ENCODE assay signal across 11 mouse cellular contexts in the genomic region with DNA sequence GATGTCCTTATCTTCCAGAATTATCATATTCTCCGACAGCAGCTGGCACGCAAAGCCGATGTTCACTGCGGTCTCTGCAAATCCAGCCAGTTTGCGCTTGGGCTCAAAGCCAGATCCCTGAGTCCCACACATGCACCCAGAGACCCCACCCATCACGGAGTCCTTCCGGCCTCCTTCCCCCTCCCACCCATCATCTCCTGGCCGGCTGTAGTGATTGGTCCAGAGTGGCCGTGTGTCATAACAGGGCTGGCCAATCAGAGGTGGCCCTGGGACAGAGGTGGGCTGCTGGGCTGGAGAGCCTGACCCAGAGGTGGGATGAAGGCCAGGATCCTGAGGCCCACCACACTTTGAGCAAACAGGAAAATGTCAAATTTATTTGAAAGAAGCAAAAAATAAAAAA. TPM values are rescaled to one million over a fixed set of nuclear protein-coding genes. Genes with fewer than 3 reads are reported as not detected.
DNase-seq lines count a peak whose midpoint lies in the region; ATAC-seq and TF ChIP-seq lines count a peak whose summit lies in the region.
"Had no signal": no experiment of that assay in that cellular context is flagged by ENCODE, and none has a peak within 500 bp of the region (broad histone marks: within the 10 kb centered on the region; RNA-seq: fewer than 3 reads in every experiment).

No protein-coding gene starts in this region.

- 27% methylated on average over 9 of the region's 9 CpGs for WGBS in kidney, postnatal 0 days
- WGBS in kidney, adult 2 months, result 41% methylated on average over 9 of the region's 9 CpGs
- 24% methylated on average over 9 of the region's 9 CpGs for WGBS in hindbrain, postnatal 0 days
- 32% methylated on average over 9 of the region's 9 CpGs for WGBS in neural tube, embryonic 13.5 days

- no peak overlapping the region for H3K27ac ChIP-seq in kidney, postnatal 0 days
- H3K27ac ChIP-seq in kidney, adult 2 months (ENCODE audit: insufficient read depth, low read depth, low read length), result no peak overlapping the region
- H3K27ac ChIP-seq in hindbrain, postnatal 0 days, result no peak overlapping the region
- no peak overlapping the region for H3K27ac ChIP-seq in neural tube, embryonic 13.5 days (replicated peaks)

- no peak overlapping the region for H3K4me2 ChIP-seq in kidney, postnatal 0 days (ENCODE audit: low read length)
- peak overlapping the region; percentile 33; the same call in 1 of the 2 replicates for H3K4me2 ChIP-seq in hindbrain, postnatal 0 days (ENCODE audit: low read depth, low read length)
- H3K4me2 ChIP-seq in neural tube, embryonic 13.5 days, result peak overlapping the region; percentile 43

- H3K36me3 ChIP-seq in kidney, postnatal 0 days (ENCODE audit: insufficient read depth, low read length), result no peaks in the 10 kb centered on the region
- no peaks in the 10 kb centered on the region for H3K36me3 ChIP-seq in kidney, adult 2 months (ENCODE audit: control insufficient read depth, insufficient read depth, low read length)
- H3K36me3 ChIP-seq in hindbrain, postnatal 0 days (ENCODE audit: insufficient read depth, low read length), result no peaks in the 10 kb centered on the region
- H3K36me3 ChIP-seq in neural tube, embryonic 13.5 days, result no peaks in the 10 kb centered on the region
- H3K36me3 ChIP-seq: G1E had no signal

- TF ChIP-seq CTCF in kidney, postnatal 0 days (IDR thresholded peaks at IDR 0.05; ENCODE audit: low read depth), result no peak
- TF ChIP-seq CTCF in kidney, adult 2 months (conservative IDR thresholded peaks at IDR 0.05; ENCODE audit: insufficient read depth, insufficient read length, low read depth, low read length), result no peak
- TF ChIP-seq CTCF in hindbrain, postnatal 0 days (IDR thresholded peaks at IDR 0.05; ENCODE audit: low read depth), result no peak

- no peaks in the 10 kb centered on the region for H3K9me3 ChIP-seq in kidney, postnatal 0 days (replicated peaks; ENCODE audit: low read length)
- H3K9me3 ChIP-seq in hindbrain, postnatal 0 days (ENCODE audit: low read length), result no peaks in the 10 kb centered on the region
- H3K9me3 ChIP-seq in neural tube, embryonic 13.5 days, result no peaks in the 10 kb centered on the region

- DNase-seq in kidney, postnatal 0 days (ENCODE audit: low spot score), result peak; percentile 37
- no peak for DNase-seq in kidney, adult 2 months
- peak; percentile 59 for DNase-seq in embryo, embryonic 9.5 days (ENCODE audit: extremely low spot score)
- DNase-seq in hindbrain, postnatal 0 days (ENCODE audit: low spot score), result peak; percentile 66
- DNase-seq in frontal cortex, postnatal 10 days (ENCODE audit: low spot score in 2 of 2), result no peak
- no peak for DNase-seq in left cerebral cortex, adult 18-20 months (ENCODE audit: low spot score in 2 of 2)
- no peak for DNase-seq in spleen, postnatal 4 days (ENCODE audit: low spot score in 2 of 2)
- DNase-seq: thymus, adult 18-20 months had no signal

- no peak overlapping the region for H3K4me3 ChIP-seq in kidney, postnatal 0 days (replicated peaks; ENCODE audit: low read depth, low read length)
- H3K4me3 ChIP-seq in kidney, adult 2 months (ENCODE audit: insufficient read depth, low read depth, low read length), result no peak overlapping the region
- no peak overlapping the region for H3K4me3 ChIP-seq in hindbrain, postnatal 0 days (ENCODE audit: low read length)
- peak overlapping the region; percentile 23 for H3K4me3 ChIP-seq in neural tube, embryonic 13.5 days

- no peaks in the 10 kb centered on the region for H3K27me3 ChIP-seq in kidney, postnatal 0 days (ENCODE audit: insufficient read depth, low read length)
- H3K27me3 ChIP-seq in kidney, adult 2 months (replicated peaks; ENCODE audit: control insufficient read depth, insufficient read depth, low read length), result no peaks in the 10 kb centered on the region
- no peaks in the 10 kb centered on the region for H3K27me3 ChIP-seq in hindbrain, postnatal 0 days (ENCODE audit: insufficient read depth, low read length)
- no peaks in the 10 kb centered on the region for H3K27me3 ChIP-seq in neural tube, embryonic 13.5 days

- TF ChIP-seq POLR2A in kidney, adult 2 months (IDR thresholded peaks at IDR 0.05; ENCODE audit: low read depth, low read length), result no peak

- no peaks in the 10 kb centered on the region for H3K4me1 ChIP-seq in kidney, postnatal 0 days (replicated peaks; ENCODE audit: insufficient read depth, low read length)
- no peaks in the 10 kb centered on the region for H3K4me1 ChIP-seq in kidney, adult 2 months (ENCODE audit: control insufficient read depth, insufficient read depth, low read length)
- 0 out of 2 replicates have a peak, but pooled peaks cover 5% of the 10 kb centered on the region for H3K4me1 ChIP-seq in hindbrain, postnatal 0 days (ENCODE audit: insufficient read depth, low read length)
- H3K4me1 ChIP-seq in neural tube, embryonic 13.5 days (replicated peaks), result no peaks in the 10 kb centered on the region; the same call in 1 of the 2 replicates

- H3K9ac ChIP-seq in kidney, postnatal 0 days (ENCODE audit: low read depth, low read length), result no peak overlapping the region
- H3K9ac ChIP-seq in hindbrain, postnatal 0 days (replicated peaks; ENCODE audit: low read length), result no peak overlapping the region
- H3K9ac ChIP-seq in neural tube, embryonic 13.5 days, result no peak overlapping the region

- ATAC-seq in kidney, postnatal 0 days (replicated peaks; ENCODE audit: low FRiP score, low read depth), result 0 out of 2 replicates have a peak, but pooled peaks have one; percentile 29
- ATAC-seq in hindbrain, postnatal 0 days, result peak; percentile 74
- peak; percentile 89 for ATAC-seq in neural tube, embryonic 13.5 days (ENCODE audit: low read depth)

RNA-seq across cellular contexts. Expression of a gene that starts 12.8 kb away (rescaled TPM):
- polyA plus RNA-seq in kidney, postnatal 0 days (2015; fragmentation: Nextera tagmentation; extraction: Ambion mirVana), result 0.09 and 0.16 TPM in 2 replicates
- 0.17 and 0.46 TPM in 2 replicates for polyA plus RNA-seq in kidney, adult 2 months (2012; rRNA removed)
- total RNA-seq in hindbrain, postnatal 0 days (2014; rRNA removed), result 0.61 and 1.1 TPM in 2 replicates
- 0.96 and 1.2 TPM in 2 replicates for polyA plus RNA-seq in hindbrain, postnatal 0 days (2015; fragmentation: Nextera tagmentation; extraction: Ambion mirVana)
- 1.2 and 1.4 TPM in 2 replicates for polyA plus RNA-seq in neural tube, embryonic 13.5 days (2015; fragmentation: Nextera tagmentation; extraction: Ambion mirVana)
- total RNA-seq in left cerebral cortex, adult 18-20 months (2021), result under 1 TPM; 0.12 to 0.21 TPM

RNA-seq across cellular contexts. Expression of a gene that starts 31.5 kb away (rescaled TPM):
- not detected in 2 replicates for polyA plus RNA-seq in kidney, postnatal 0 days (2015; fragmentation: Nextera tagmentation; extraction: Ambion mirVana)
- 0.03 TPM in 1 of 2 replicates, not detected in the other for polyA plus RNA-seq in kidney, adult 2 months (2012; rRNA removed)
- total RNA-seq in hindbrain, postnatal 0 days (2014; rRNA removed), result 2.5 and 5.0 TPM in 2 replicates
- 0.57 and 0.74 TPM in 2 replicates for polyA plus RNA-seq in hindbrain, postnatal 0 days (2015; fragmentation: Nextera tagmentation; extraction: Ambion mirVana)
- 0.92 and 1.2 TPM in 2 replicates for polyA plus RNA-seq in neural tube, embryonic 13.5 days (2015; fragmentation: Nextera tagmentation; extraction: Ambion mirVana)
- not detected for total RNA-seq in left cerebral cortex, adult 18-20 months (2021)
- total RNA-seq: left cerebral cortex, postnatal 25 days had no signal
- polyA plus RNA-seq: G1E had no signal

RNA-seq across cellular contexts. Expression of a gene that starts 35.2 kb away (rescaled TPM):
- 16.8 and 17.3 TPM in 2 replicates for polyA plus RNA-seq in kidney, postnatal 0 days (2015; fragmentation: Nextera tagmentation; extraction: Ambion mirVana)
- 28.7 and 37.9 TPM in 2 replicates for polyA plus RNA-seq in kidney, adult 2 months (2012; rRNA removed)
- total RNA-seq in hindbrain, postnatal 0 days (2014; rRNA removed), result 47.2 and 51.0 TPM in 2 replicates
- 25.1 and 27.6 TPM in 2 replicates for polyA plus RNA-seq in hindbrain, postnatal 0 days (2015; fragmentation: Nextera tagmentation; extraction: Ambion mirVana)
- 26.8 and 28.0 TPM in 2 replicates for polyA plus RNA-seq in neural tube, embryonic 13.5 days (2015; fragmentation: Nextera tagmentation; extraction: Ambion mirVana)
- 10 to 100 TPM; 41.4 to 42.3 TPM for total RNA-seq in left cerebral cortex, adult 18-20 months (2021)

RNA-seq across cellular contexts. Expression of a gene that starts 50.9 kb away (rescaled TPM):
- 8.1 and 8.8 TPM in 2 replicates for polyA plus RNA-seq in kidney, postnatal 0 days (2015; fragmentation: Nextera tagmentation; extraction: Ambion mirVana)
- 8.7 and 10.7 TPM in 2 replicates for polyA plus RNA-seq in kidney, adult 2 months (2012; rRNA removed)
- 16.6 and 17.0 TPM in 2 replicates for total RNA-seq in hindbrain, postnatal 0 days (2014; rRNA removed)
- 8.2 and 8.6 TPM in 2 replicates for polyA plus RNA-seq in hindbrain, postnatal 0 days (2015; fragmentation: Nextera tagmentation; extraction: Ambion mirVana)
- 4.9 and 5.5 TPM in 2 replicates for polyA plus RNA-seq in neural tube, embryonic 13.5 days (2015; fragmentation: Nextera tagmentation; extraction: Ambion mirVana)
- 10 to 100 TPM; 54.8 to 68.7 TPM for total RNA-seq in left cerebral cortex, adult 18-20 months (2021)

Comparison
In these comparisons a context has a peak if more than half of its experiments do, and no peak if none do; other contexts are left out.
1. DNase-seq: peak in kidney, postnatal 0 days (single experiment), embryo, embryonic 9.5 days (single experiment) and hindbrain, postnatal 0 days (single experiment); none in kidney, adult 2 months (single experiment), frontal cortex, postnatal 10 days (0 of 2), left cerebral cortex, adult 18-20 months (0 of 2) and spleen, postnatal 4 days (0 of 2).
2. ATAC-seq: peak in every context shown above with its lines; median percentile 89 in neural tube, embryonic 13.5 days; 74 in hindbrain, postnatal 0 days; 29 in kidney, postnatal 0 days.